Mouse (Mus musculus) kidney, embryonic 16.5 days (tissue): Measurements from ENCODE around the gene Phf2. TPM values are rescaled to one million over a fixed set of nuclear protein-coding genes. Genes with fewer than 3 reads are reported as not detected.
A peak's percentile ranks its signal among the peaks of the same experiment; 100 is the strongest.

Experiments
- ATAC-seq: fragments of 200-750 bp; cut with Nextera tagmentation; 2 replicates; pipeline ENCODE4 v1.8.0; 2017; ENCODE audit warnings: moderate TSS enrichment; ENCODE audit not compliant: low FRiP score, low TSS enrichment
- H3K27ac ChIP-seq: fragments of 300-500 bp; sonication (generic); 2 replicates; pipeline ENCODE4 v1.5.1; 2014; ENCODE audit warnings: low read length
- H3K27me3 ChIP-seq: fragments of 300-500 bp; sonication (generic); 2 replicates; pipeline ENCODE4 v1.6.1; 2014; ENCODE audit warnings: low read length, control low read depth, mixed read lengths; ENCODE audit not compliant: insufficient read depth
- H3K36me3 ChIP-seq: fragments of 300-500 bp; sonication (generic); 2 replicates; pipeline ENCODE4 v1.6.1; 2014; ENCODE audit warnings: low read length, control low read depth, mixed read lengths; ENCODE audit not compliant: insufficient read depth
- H3K4me1 ChIP-seq: fragments of 300-500 bp; sonication (generic); 2 replicates; pipeline ENCODE4 v1.6.1; 2014; ENCODE audit warnings: low read length, control low read depth, mixed read lengths; ENCODE audit not compliant: insufficient read depth
- H3K4me2 ChIP-seq: fragments of 300-500 bp; sonication (generic); replicated peaks from 2 replicates; pipeline ENCODE4 v1.6.1; 2014; ENCODE audit warnings: low read depth, low read length
- H3K4me3 ChIP-seq: fragments of 300-500 bp; sonication (generic); 2 replicates; pipeline ENCODE4 v1.5.1; 2014; ENCODE audit warnings: mild to moderate bottlenecking, low read length
- H3K9ac ChIP-seq: fragments of 300-500 bp; sonication (generic); replicated peaks from 2 replicates; pipeline ENCODE4 v1.6.1; 2014; ENCODE audit warnings: low read length
- H3K9me3 ChIP-seq: fragments of 300-500 bp; sonication (generic); 2 replicates; pipeline ENCODE4 v1.6.1; 2016; ENCODE audit warnings: low read length, control low read depth
- WGBS: fragments of 180-500 bp; shearing (Covaris S2); extraction: QIAGEN DNeasy Blood & Tissue Kit; methylation state at CpG from one replicate; pipeline ENCODE4 v1.1.7; 2014; 5-methylcytosine and 5-hydroxymethylcytosine counted together
- polyA plus RNA-seq: library from polyadenylated mRNA; unstranded; fragments of >200 nt; fragmentation: Nextera tagmentation; extraction: Ambion mirVana; gene quantifications from 2 replicates; pipeline ENCODE4 v1.2.1, GENCODE M21; 2015

Gene Phf2
- polyA plus RNA-seq = 7.0 and 7.9 TPM in 2 replicates

GRCm38 (mm10) chr13:48870771-48871731 lies at the start of gene Phf2:
Gene Phf2 (minus strand): TSS chr13:48871119.
- WGBS = under 1% methylated on average over 71 of the region's 117 CpGs
- Histone ChIP-seq H3K9ac (peak within 1 kb of the TSS; percentile 97), H3K27me3 (no peaks in the 10 kb centered on the region), H3K4me3 (peak within 1 kb of the TSS; percentile 82), H3K36me3 (no peaks in the 10 kb centered on the region), H3K9me3 (no peaks in the 10 kb centered on the region), H3K4me1 (peaks cover 32% of the 10 kb centered on the region), H3K4me2 (peak within 1 kb of the TSS; percentile 88), H3K27ac (peak within 1 kb of the TSS; percentile 88)
- ATAC-seq = peak; percentile 52

GRCm38 (mm10) chr13:48919756-48920415 lies 49.0 kb upstream of the Phf2 start:
- Histone ChIP-seq H3K4me2 (no peak overlapping the region), H3K4me1 (no peaks in the 10 kb centered on the region), H3K9me3 (no peaks in the 10 kb centered on the region), H3K4me3 (no peak overlapping the region), H3K27me3 (no peaks in the 10 kb centered on the region), H3K36me3 (peaks cover 58% of the 10 kb centered on the region), H3K27ac (no peak overlapping the region), H3K9ac (no peak overlapping the region)
- WGBS = 76% methylated on average over 7 of the region's 7 CpGs
- no peak for ATAC-seq

- Histone ChIP-seq H3K9me3 (no peaks in the 10 kb centered on the region), H3K4me2 (no peak overlapping the region), H3K27ac (no peak overlapping the region), H3K4me3 (no peak overlapping the region), H3K27me3 (no peaks in the 10 kb centered on the region), H3K4me1 (no peaks in the 10 kb centered on the region), H3K36me3 (peaks cover 69% of the 10 kb centered on the region), H3K9ac (no peak overlapping the region)
- WGBS = 96% methylated on average over 3 of the region's 3 CpGs
- no peak for ATAC-seq
Measured at GRCm38 (mm10) chr13:48917113-48917599, 46.2 kb upstream of the Phf2 start.

GRCm38 (mm10) chr13:48913680-48914079 lies 42.8 kb upstream of the Phf2 start:
- ATAC-seq = no peak
- Histone ChIP-seq H3K4me3 (no peak overlapping the region), H3K9me3 (no peaks in the 10 kb centered on the region), H3K9ac (no peak overlapping the region), H3K36me3 (peaks cover 56% of the 10 kb centered on the region), H3K4me1 (no peaks in the 10 kb centered on the region), H3K4me2 (no peak overlapping the region), H3K27ac (no peak overlapping the region), H3K27me3 (no peaks in the 10 kb centered on the region)
- WGBS = 89% methylated on average over 1 of the region's 1 CpGs

GRCm38 (mm10) chr13:48913141-48913540 lies 42.2 kb upstream of the Phf2 start:
- H3K9me3 ChIP-seq = no peaks in the 10 kb centered on the region
- H3K27ac ChIP-seq = no peak overlapping the region
- no peak overlapping the region for H3K4me3 ChIP-seq
- WGBS = 90% methylated on average over 3 of the region's 3 CpGs
- peaks cover 60% of the 10 kb centered on the region for H3K36me3 ChIP-seq
- no peak for ATAC-seq
- H3K27me3 ChIP-seq = no peaks in the 10 kb centered on the region
- no peak overlapping the region for H3K4me2 ChIP-seq
- no peak overlapping the region for H3K9ac ChIP-seq
- H3K4me1 ChIP-seq = no peaks in the 10 kb centered on the region

GRCm38 (mm10) chr13:48911426-48911825 lies 40.5 kb upstream of the Phf2 start:
- ATAC-seq = no peak
- no peak overlapping the region for H3K27ac ChIP-seq
- WGBS = 86% methylated on average over 7 of the region's 7 CpGs

GRCm38 (mm10) chr13:48905458-48905857 lies 34.5 kb upstream of the Phf2 start:
- Histone ChIP-seq H3K27me3 (no peaks in the 10 kb centered on the region), H3K9me3 (no peaks in the 10 kb centered on the region), H3K27ac (no peak overlapping the region), H3K4me3 (no peak overlapping the region), H3K36me3 (peaks cover 44% of the 10 kb centered on the region), H3K4me2 (no peak overlapping the region), H3K4me1 (no peaks in the 10 kb centered on the region), H3K9ac (no peak overlapping the region)
- 93% methylated on average over 2 of the region's 2 CpGs for WGBS
- ATAC-seq = no peak

More at GRCm38 (mm10) chr13:48911426-48911825, 40.5 kb upstream of the Phf2 start:
- no peak overlapping the region for H3K4me2 ChIP-seq
- no peak overlapping the region for H3K4me3 ChIP-seq
- no peaks in the 10 kb centered on the region for H3K4me1 ChIP-seq
- no peaks in the 10 kb centered on the region for H3K9me3 ChIP-seq
- no peak overlapping the region for H3K9ac ChIP-seq
- H3K27me3 ChIP-seq = no peaks in the 10 kb centered on the region
- H3K36me3 ChIP-seq = peaks cover 51% of the 10 kb centered on the region

GRCm38 (mm10) chr13:48895376-48895775 lies 24.5 kb upstream of the Phf2 start:
- no peak for ATAC-seq
- H3K4me3 ChIP-seq = no peak overlapping the region
- H3K9ac ChIP-seq = no peak overlapping the region
- H3K36me3 ChIP-seq = peaks cover 63% of the 10 kb centered on the region
- no peaks in the 10 kb centered on the region for H3K27me3 ChIP-seq
- WGBS = 89% methylated on average over 5 of the region's 5 CpGs
- no peaks in the 10 kb centered on the region for H3K9me3 ChIP-seq
- no peaks in the 10 kb centered on the region for H3K4me1 ChIP-seq
- no peak overlapping the region for H3K4me2 ChIP-seq
- H3K27ac ChIP-seq = no peak overlapping the region

- no peaks in the 10 kb centered on the region for H3K9me3 ChIP-seq
- H3K36me3 ChIP-seq = peaks cover 68% of the 10 kb centered on the region
- H3K4me3 ChIP-seq = no peak overlapping the region
- peak; percentile 82 for ATAC-seq
- H3K27ac ChIP-seq = 0 out of 2 replicates have a peak overlapping the region, but pooled peaks have one; percentile 20
- H3K4me1 ChIP-seq = no peaks in the 10 kb centered on the region
- H3K27me3 ChIP-seq = no peaks in the 10 kb centered on the region
- no peak overlapping the region for H3K9ac ChIP-seq
- WGBS = 80% methylated on average over 4 of the region's 4 CpGs
- H3K4me2 ChIP-seq = no peak overlapping the region
Measured at GRCm38 (mm10) chr13:48890260-48890960, 19.5 kb upstream of the Phf2 start.
